Mouse (Mus musculus): ENCODE measurements around the gene Hfe. TPM values are rescaled to one million over a fixed set of nuclear protein-coding genes. Genes with fewer than 3 reads are reported as not detected.
"Not testable (repeated sequence)": the region's sequence is repeated elsewhere in the genome, so short reads cannot be mapped to it uniquely, and the experiment has no call there.

Gene Hfe
- polyA plus RNA-seq, 1 experiment from 2014 or later, result 7.7 TPM

- ATAC-seq (replicated peaks; ENCODE audit: low FRiP score), result no peak
- H3K36me3 ChIP-seq, result no peaks in the 10 kb centered on the region
- 91% methylated on average over 18 of the region's 18 CpGs for WGBS
- no peak overlapping the region for H3K4me2 ChIP-seq
- no peaks in the 10 kb centered on the region for H3K27me3 ChIP-seq
- no peaks in the 10 kb centered on the region for H3K9me3 ChIP-seq (replicated peaks)
- no peak overlapping the region for H3K4me3 ChIP-seq (replicated peaks)
- no peak overlapping the region for H3K27ac ChIP-seq
- peaks cover 4% of the 10 kb centered on the region; the same call in 1 of the 2 replicates for H3K4me1 ChIP-seq
- H3K9ac ChIP-seq, result no peak overlapping the region
Measured at GRCm38 (mm10) chr13:23728472-23729191, 18.0 kb upstream of the Hfe start.

- WGBS, result no CpG with 5 or more reads among the region's 1 CpGs
- H3K4me2 ChIP-seq, result no peak overlapping the region
- H3K9me3 ChIP-seq (replicated peaks), result no peaks in the 10 kb centered on the region
- no peak overlapping the region for H3K27ac ChIP-seq
- H3K9ac ChIP-seq, result no peak overlapping the region
- H3K27me3 ChIP-seq, result no peaks in the 10 kb centered on the region
- H3K36me3 ChIP-seq, result no peaks in the 10 kb centered on the region
- no peaks in the 10 kb centered on the region for H3K4me1 ChIP-seq
- ATAC-seq (replicated peaks; ENCODE audit: low FRiP score), result no peak
- H3K4me3 ChIP-seq (replicated peaks), result no peak overlapping the region
Measured at GRCm38 (mm10) chr13:23725213-23725612, 14.6 kb upstream of the Hfe start.

- Histone ChIP-seq H3K4me2 (no peak overlapping the region), H3K36me3 (no peaks in the 10 kb centered on the region), H3K4me1 (no peaks in the 10 kb centered on the region), H3K4me3 (replicated peaks) (no peak overlapping the region), H3K27me3 (no peaks in the 10 kb centered on the region), H3K27ac (no peak overlapping the region), H3K9me3 (replicated peaks) (no peaks in the 10 kb centered on the region), H3K9ac (no peak overlapping the region)
- 71% methylated on average over 4 of the region's 4 CpGs for WGBS
- ATAC-seq (replicated peaks; ENCODE audit: low FRiP score), result no peak
Measured at GRCm38 (mm10) chr13:23724239-23724638, 13.6 kb upstream of the Hfe start.

- ATAC-seq (replicated peaks; ENCODE audit: low FRiP score); H3K27me3 ChIP-seq; H3K27ac ChIP-seq; H3K4me2 ChIP-seq; H3K9me3 ChIP-seq (replicated peaks); H3K36me3 ChIP-seq; H3K4me3 ChIP-seq (replicated peaks); H3K4me1 ChIP-seq; H3K9ac ChIP-seq: not testable (repeated sequence)
- WGBS, result 9% methylated on average over 2 of the region's 2 CpGs
Measured at GRCm38 (mm10) chr13:23717593-23718245, 7.1 kb upstream of the Hfe start.

GRCm38 (mm10) chr13:23717176-23717575 is 6.5 kb upstream of the Hfe start:
- H3K27ac ChIP-seq, result no peak overlapping the region
- no peak overlapping the region for H3K9ac ChIP-seq
- no peaks in the 10 kb centered on the region for H3K36me3 ChIP-seq
- ATAC-seq (replicated peaks; ENCODE audit: low FRiP score), result no peak
- H3K4me1 ChIP-seq, result no peaks in the 10 kb centered on the region
- no peak overlapping the region for H3K4me3 ChIP-seq (replicated peaks)
- H3K9me3 ChIP-seq (replicated peaks), result no peaks in the 10 kb centered on the region
- no peaks in the 10 kb centered on the region for H3K27me3 ChIP-seq
- no peak overlapping the region for H3K4me2 ChIP-seq
- whole genome bisulfite sequencing, result 59% methylated on average over 11 of the region's 11 CpGs

- no peak overlapping the region for H3K4me3 ChIP-seq (replicated peaks)
- ATAC-seq (replicated peaks; ENCODE audit: low FRiP score), result no peak
- no peaks in the 10 kb centered on the region for H3K4me1 ChIP-seq
- no peaks in the 10 kb centered on the region for H3K36me3 ChIP-seq
- H3K9ac ChIP-seq, result no peak overlapping the region
- WGBS, result 88% methylated on average over 5 of the region's 5 CpGs
- H3K9me3 ChIP-seq (replicated peaks), result no peaks in the 10 kb centered on the region
- no peak overlapping the region for H3K4me2 ChIP-seq
- H3K27me3 ChIP-seq, result no peaks in the 10 kb centered on the region
- no peak overlapping the region for H3K27ac ChIP-seq
Measured at GRCm38 (mm10) chr13:23716261-23717042, 5.8 kb upstream of the Hfe start.

GRCm38 (mm10) chr13:23709714-23710373 is 810 bp downstream of the Hfe start:
- WGBS, result 23% methylated on average over 15 of the region's 15 CpGs
- H3K4me2 ChIP-seq, result peak overlapping the region; percentile 73
- no peak overlapping the region for H3K27ac ChIP-seq
- peaks cover 8% of the 10 kb centered on the region for H3K4me1 ChIP-seq
- H3K4me3 ChIP-seq (replicated peaks), result peak overlapping the region; percentile 46
- no peaks in the 10 kb centered on the region for H3K36me3 ChIP-seq
- no peaks in the 10 kb centered on the region for H3K27me3 ChIP-seq
- ATAC-seq (replicated peaks; ENCODE audit: low FRiP score), result no peak
- H3K9ac ChIP-seq, result peak overlapping the region; percentile 53
- H3K9me3 ChIP-seq (replicated peaks), result no peaks in the 10 kb centered on the region

- ATAC-seq (replicated peaks; ENCODE audit: low FRiP score), result no peak
- Histone ChIP-seq H3K36me3 (no peaks in the 10 kb centered on the region), H3K4me2 (no peak overlapping the region), H3K9ac (no peak overlapping the region), H3K9me3 (replicated peaks) (no peaks in the 10 kb centered on the region), H3K4me3 (replicated peaks) (no peak overlapping the region), H3K27me3 (no peaks in the 10 kb centered on the region), H3K27ac (no peak overlapping the region), H3K4me1 (peaks cover 8% of the 10 kb centered on the region)
- 68% methylated on average over 4 of the region's 4 CpGs for WGBS
Measured at GRCm38 (mm10) chr13:23708654-23709053, 2.0 kb downstream of the Hfe start.

GRCm38 (mm10) chr13:23708041-23708440 is 2.6 kb downstream of the Hfe start:
- no peak for ATAC-seq (replicated peaks; ENCODE audit: low FRiP score)
- H3K4me1 ChIP-seq, result peaks cover 8% of the 10 kb centered on the region
- H3K9ac ChIP-seq, result no peak overlapping the region
- no peaks in the 10 kb centered on the region for H3K36me3 ChIP-seq
- no peak overlapping the region for H3K4me2 ChIP-seq
- no peak overlapping the region for H3K27ac ChIP-seq
- no peaks in the 10 kb centered on the region for H3K27me3 ChIP-seq
- no peak overlapping the region for H3K4me3 ChIP-seq (replicated peaks)
- 83% methylated on average over 4 of the region's 4 CpGs for WGBS
- H3K9me3 ChIP-seq (replicated peaks), result no peaks in the 10 kb centered on the region

- Histone ChIP-seq H3K4me2 (no peak overlapping the region), H3K4me3 (replicated peaks) (no peak overlapping the region), H3K36me3 (no peaks in the 10 kb centered on the region), H3K4me1 (peaks cover 8% of the 10 kb centered on the region), H3K9me3 (replicated peaks) (no peaks in the 10 kb centered on the region), H3K9ac (no peak overlapping the region), H3K27me3 (no peaks in the 10 kb centered on the region), H3K27ac (no peak overlapping the region)
- no peak for ATAC-seq (replicated peaks; ENCODE audit: low FRiP score)
- WGBS, result 95% methylated on average over 12 of the region's 12 CpGs
Measured at GRCm38 (mm10) chr13:23706771-23707170, 3.9 kb downstream of the Hfe start.

- Histone ChIP-seq H3K4me1 (peaks cover 11% of the 10 kb centered on the region), H3K36me3 (no peaks in the 10 kb centered on the region), H3K4me2 (no peak overlapping the region), H3K9ac (no peak overlapping the region), H3K27ac (no peak overlapping the region), H3K4me3 (replicated peaks) (no peak overlapping the region), H3K27me3 (no peaks in the 10 kb centered on the region), H3K9me3 (replicated peaks) (no peaks in the 10 kb centered on the region)
- ATAC-seq (replicated peaks; ENCODE audit: low FRiP score), result no peak
- 90% methylated on average over 7 of the region's 7 CpGs for WGBS
Measured at GRCm38 (mm10) chr13:23705751-23706356, 4.8 kb downstream of the Hfe start.
